Mouse (Mus musculus): ENCODE data around the gene Gins2.

GRCm38 (mm10) chr8:120577821-120578220 lies 11.3 kb downstream of the Gins2 start:
- TF ChIP-seq GATA1 (IDR thresholded peaks at IDR 0.05; ENCODE audit: borderline replicate concordance, low read length) (no peak), FLI1 (IDR thresholded peaks at IDR 0.05; ENCODE audit: low read length) (no peak)

Data from megakaryocyte, embryonic 14.5 days (primary cell).